Mouse (Mus musculus) adrenal gland, postnatal 0 days (tissue): ENCODE data around the gene Vmn1r198. TPM values are rescaled to one million over a fixed set of nuclear protein-coding genes. Genes with fewer than 3 reads are reported as not detected.

Experiments used
- polyA plus RNA-seq: library from polyadenylated mRNA; unstranded; fragments of >200 nt; fragmentation: Nextera tagmentation; extraction: Ambion mirVana; gene quantifications from 2 replicates; pipeline ENCODE4 v1.2.1, GENCODE M21; 2015

Gene Vmn1r198
- polyA plus RNA-seq = not detected in 2 replicates

GRCm38 (mm10) chr13:22350064-22350463, at the start of gene Vmn1r198:
Vmn1r198 (plus strand) TSS chr13:22350364.

GRCm38 (mm10) chr13:22324289-22324688, 25.9 kb upstream of the Vmn1r198 start, which contains the start of gene Vmn1r197:
Vmn1r197 (plus strand) TSS chr13:22324589.

GRCm38 (mm10) chr13:22379518-22379917, 29.4 kb downstream of the Vmn1r198 start, which contains the start of gene Vmn1r199:
Vmn1r199 (plus strand) TSS chr13:22379818.

GRCm38 (mm10) chr13:22390073-22390472, 39.9 kb downstream of the Vmn1r198 start, which contains the start of gene Vmn1r200:
Vmn1r200 (plus strand) TSS chr13:22390373.

Other genes starting within 250 kb of the Vmn1r198 start
- gene Vmn1r189, start 244.5 kb upstream of the Vmn1r198 start, polyA plus RNA-seq = not detected in 2 replicates
- gene Vmn1r191, start 166.4 kb upstream of the Vmn1r198 start, polyA plus RNA-seq = not detected in 2 replicates
- gene Vmn1r192, start 159.2 kb upstream of the Vmn1r198 start, polyA plus RNA-seq = not detected in 2 replicates
- gene Vmn1r193, start 127.2 kb upstream of the Vmn1r198 start, polyA plus RNA-seq = not detected in 2 replicates
- not detected in 2 replicates for gene Vmn1r194, start 106.1 kb upstream of the Vmn1r198 start, polyA plus RNA-seq
- not detected in 2 replicates for gene Vmn1r195, start 79.8 kb upstream of the Vmn1r198 start, polyA plus RNA-seq
- not detected in 2 replicates for gene Vmn1r196, start 60.4 kb upstream of the Vmn1r198 start, polyA plus RNA-seq
- not detected in 2 replicates for gene Vmn1r197, start 25.8 kb upstream of the Vmn1r198 start, polyA plus RNA-seq
- gene Vmn1r199, start 29.5 kb downstream of the Vmn1r198 start, polyA plus RNA-seq = not detected in 2 replicates
- not detected in 2 replicates for gene Vmn1r200, start 40.0 kb downstream of the Vmn1r198 start, polyA plus RNA-seq
- not detected in 2 replicates for gene Vmn1r201, start 121.6 kb downstream of the Vmn1r198 start, polyA plus RNA-seq
- not detected in 2 replicates for gene Vmn1r202, start 155.0 kb downstream of the Vmn1r198 start, polyA plus RNA-seq
- not detected in 2 replicates for gene Vmn1r203, start 167.8 kb downstream of the Vmn1r198 start, polyA plus RNA-seq
- gene Vmn1r204, start 202.8 kb downstream of the Vmn1r198 start, polyA plus RNA-seq = not detected in 2 replicates
- not detected in 2 replicates for gene Vmn1r205, start 242.6 kb downstream of the Vmn1r198 start, polyA plus RNA-seq